Mouse (Mus musculus) forebrain, embryonic 12.5 days (tissue): ENCODE results near the gene Ccr3. TPM values are rescaled to one million over a fixed set of nuclear protein-coding genes. Genes with fewer than 3 reads are reported as not detected.
"Not testable (repeated sequence)": the region's sequence is repeated elsewhere in the genome, so short reads cannot be mapped to it uniquely, and the experiment has no call there.

ENCODE experiments used
- ATAC-seq: fragments of 200-750 bp; cut with Nextera tagmentation; 2 replicates; pipeline ENCODE4 v1.8.0; 2017; ENCODE audit warnings: moderate TSS enrichment; ENCODE audit not compliant: low FRiP score
- H3K27ac ChIP-seq: fragments of 300-500 bp; sonication (generic); 2 replicates; pipeline ENCODE4 v1.5.1; 2016; ENCODE audit warnings: mild to moderate bottlenecking
- H3K27me3 ChIP-seq: fragments of 300-500 bp; sonication (generic); 2 replicates; pipeline ENCODE4 v1.6.1; 2016; ENCODE audit warnings: mild to moderate bottlenecking
- H3K36me3 ChIP-seq: fragments of 300-500 bp; sonication (generic); replicated peaks from 2 replicates; pipeline ENCODE4 v1.6.1; 2016; ENCODE audit warnings: mild to moderate bottlenecking
- H3K4me1 ChIP-seq: fragments of 300-500 bp; sonication (generic); 2 replicates; pipeline ENCODE4 v1.6.1; 2016
- H3K4me2 ChIP-seq: fragments of 300-500 bp; sonication (generic); 2 replicates; pipeline ENCODE4 v1.6.1; 2016; ENCODE audit warnings: mild to moderate bottlenecking, moderate library complexity
- H3K4me3 ChIP-seq: fragments of 300-500 bp; sonication (generic); replicated peaks from 2 replicates; pipeline ENCODE4 v1.5.1; 2016; ENCODE audit warnings: mild to moderate bottlenecking
- H3K9ac ChIP-seq: fragments of 300-500 bp; sonication (generic); 2 replicates; pipeline ENCODE4 v1.6.1; 2016; ENCODE audit warnings: mild to moderate bottlenecking
- H3K9me3 ChIP-seq: fragments of 300-500 bp; sonication (generic); 2 replicates; pipeline ENCODE4 v1.6.1; 2016
- WGBS: fragments of 180-500 bp; shearing (Covaris S2); methylation state at CpG from one replicate; pipeline ENCODE4 v1.1.7; 2016; 5-methylcytosine and 5-hydroxymethylcytosine counted together
- polyA plus RNA-seq: library from polyadenylated mRNA; unstranded; fragments of >200 nt; fragmentation: Nextera tagmentation; extraction: Ambion mirVana; gene quantifications from 2 replicates; pipeline ENCODE4 v1.2.1, GENCODE M21; 2016

The Ccr3 gene
- polyA plus RNA-seq, 1 experiment from 2014 or later, result not detected

GRCm38 (mm10) chr9:124059660-124060352, 38.0 kb downstream of the Ccr3 start:
- WGBS, result 83% methylated on average over 2 of the region's 2 CpGs
- Histone ChIP-seq H3K27me3 (no peaks in the 10 kb centered on the region), H3K4me2 (no peak overlapping the region), H3K36me3 (no peaks in the 10 kb centered on the region), H3K4me1 (no peaks in the 10 kb centered on the region), H3K9me3 (no peaks in the 10 kb centered on the region), H3K9ac (no peak overlapping the region), H3K4me3 (no peak overlapping the region), H3K27ac (no peak overlapping the region)
- no peak for ATAC-seq

GRCm38 (mm10) chr9:124061474-124062432, 40.0 kb downstream of the Ccr3 start:
- not testable (repeated sequence) for H3K27me3 ChIP-seq, H3K4me3 ChIP-seq, H3K4me2 ChIP-seq, H3K9me3 ChIP-seq, ATAC-seq, H3K4me1 ChIP-seq, H3K36me3 ChIP-seq, H3K27ac ChIP-seq, H3K9ac ChIP-seq
- WGBS, result 62% methylated on average over 3 of the region's 3 CpGs

DNA sequence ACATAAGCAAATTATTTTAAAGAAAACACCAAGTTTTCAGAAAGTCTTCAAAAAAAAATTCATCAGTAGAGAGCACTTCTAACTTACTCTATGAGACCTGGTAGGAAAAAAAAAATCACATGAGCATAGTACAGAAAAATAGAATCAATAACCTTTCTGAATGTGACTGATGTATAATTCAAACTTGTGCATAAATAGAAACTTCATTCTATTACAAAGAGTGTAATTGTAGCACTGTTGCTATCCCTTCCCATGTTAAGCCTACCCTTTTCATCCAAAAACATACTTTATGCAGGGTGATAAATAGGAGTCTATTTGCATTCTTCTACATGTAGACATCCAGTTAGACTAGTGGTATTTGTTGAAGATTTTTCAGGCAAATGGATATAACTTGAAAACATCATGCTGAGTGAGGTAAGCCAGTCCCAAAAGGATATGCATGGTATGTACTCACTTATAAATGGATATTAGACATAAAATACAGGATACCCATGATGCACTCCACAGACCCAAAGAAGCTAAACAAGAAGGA, 44.9 kb downstream of the Ccr3 start:
- Histone ChIP-seq H3K27me3 (no peaks in the 10 kb centered on the region), H3K9ac (no peak overlapping the region), H3K27ac (no peak overlapping the region), H3K4me1 (no peaks in the 10 kb centered on the region), H3K4me3 (no peak overlapping the region), H3K9me3 (no peaks in the 10 kb centered on the region), H3K4me2 (no peak overlapping the region), H3K36me3 (no peaks in the 10 kb centered on the region)
- no peak for ATAC-seq

- no peak overlapping the region for H3K4me3 ChIP-seq
- 68% methylated on average over 2 of the region's 2 CpGs for WGBS
- H3K27me3 ChIP-seq, result no peaks in the 10 kb centered on the region
- H3K9me3 ChIP-seq, result no peaks in the 10 kb centered on the region
- H3K9ac ChIP-seq, result no peak overlapping the region
- H3K27ac ChIP-seq, result no peak overlapping the region
- H3K4me1 ChIP-seq, result no peaks in the 10 kb centered on the region
- ATAC-seq, result no peak
- no peaks in the 10 kb centered on the region for H3K36me3 ChIP-seq
- no peak overlapping the region for H3K4me2 ChIP-seq
These were observed 46.6 kb downstream of the Ccr3 start for GRCm38 (mm10) chr9:124068098-124069058.

DNA sequence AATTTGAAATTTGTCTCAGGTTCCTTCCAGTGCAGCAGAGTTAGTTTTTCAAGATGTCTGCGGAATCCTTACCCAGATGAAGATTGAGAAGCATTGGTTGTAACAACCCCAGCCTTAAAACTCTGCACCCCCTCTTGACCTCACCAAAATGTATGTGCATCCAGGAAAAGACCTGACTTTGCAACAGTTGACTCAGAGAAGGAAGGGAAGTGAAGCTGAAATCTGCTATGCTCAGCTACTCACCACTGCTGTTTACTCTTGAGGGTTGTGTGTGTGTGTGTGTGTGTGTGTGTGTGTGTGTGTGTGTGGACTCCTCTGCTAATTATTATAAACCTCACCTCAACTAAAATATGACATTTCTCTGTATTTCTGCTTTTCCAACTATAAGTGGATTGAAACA, 49.7 kb downstream of the Ccr3 start:
- Histone ChIP-seq H3K27me3 (no peaks in the 10 kb centered on the region), H3K4me2 (no peak overlapping the region), H3K9ac (no peak overlapping the region), H3K4me1 (no peaks in the 10 kb centered on the region), H3K27ac (no peak overlapping the region), H3K36me3 (no peaks in the 10 kb centered on the region), H3K9me3 (no peaks in the 10 kb centered on the region), H3K4me3 (no peak overlapping the region)
- no peak for ATAC-seq
- WGBS, result 93% methylated on average over 1 of the region's 1 CpGs

DNA sequence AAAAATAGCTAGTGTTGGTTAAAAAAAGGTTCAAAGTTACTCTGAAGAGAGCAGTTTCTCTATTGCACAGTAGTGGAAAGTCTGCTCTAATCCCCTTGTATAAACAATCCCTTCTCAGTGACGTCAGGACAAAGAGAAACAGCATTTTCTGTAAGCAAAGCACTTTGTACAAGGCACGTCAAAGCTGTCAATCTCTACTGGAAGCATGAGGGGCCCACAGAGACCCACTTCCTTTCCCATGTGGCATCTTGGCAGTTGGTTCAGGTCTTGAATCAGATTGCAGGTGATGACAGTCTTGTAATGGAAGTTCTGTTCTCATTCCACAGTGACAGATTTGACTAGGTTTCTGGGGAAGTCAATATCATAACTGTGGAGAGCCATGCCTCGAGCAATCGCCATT, 58.0 kb downstream of the Ccr3 start:
- Histone ChIP-seq H3K4me1 (no peaks in the 10 kb centered on the region), H3K27me3 (no peaks in the 10 kb centered on the region), H3K9ac (no peak overlapping the region), H3K4me3 (no peak overlapping the region), H3K4me2 (no peak overlapping the region), H3K36me3 (no peaks in the 10 kb centered on the region), H3K27ac (no peak overlapping the region), H3K9me3 (no peaks in the 10 kb centered on the region)
- no peak for ATAC-seq
- WGBS, result 57% methylated on average over 4 of the region's 4 CpGs

DNA sequence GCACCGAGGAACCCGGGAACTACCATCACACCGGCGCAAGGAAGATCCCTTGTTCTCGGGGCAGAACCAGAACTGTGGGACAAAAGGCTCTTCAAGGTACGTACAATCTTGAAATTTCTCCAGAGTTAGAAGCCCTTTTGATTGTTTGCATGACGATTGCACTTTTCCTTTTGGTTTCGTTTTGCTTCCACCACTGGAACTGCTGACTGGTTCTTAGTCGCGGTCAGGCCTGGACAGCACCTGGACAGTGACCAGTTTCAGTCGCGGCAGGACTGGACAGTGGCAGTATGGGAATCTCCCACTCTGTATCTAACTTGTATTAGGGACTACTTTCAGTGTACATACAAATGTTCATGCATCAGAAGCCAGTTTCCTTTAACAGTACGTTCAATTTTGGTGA, 58.7 kb downstream of the Ccr3 start:
- not testable (repeated sequence) for H3K27ac ChIP-seq, H3K4me1 ChIP-seq, H3K9ac ChIP-seq, H3K4me3 ChIP-seq, H3K4me2 ChIP-seq, ATAC-seq, H3K27me3 ChIP-seq, H3K36me3 ChIP-seq, H3K9me3 ChIP-seq
- 96% methylated on average over 13 of the region's 13 CpGs for WGBS

Other genes starting within 250 kb of the Ccr3 start
- 0.13 and 0.21 TPM in 2 replicates for gene Cxcr6, start 215.5 kb upstream of the Ccr3 start, polyA plus RNA-seq
- gene Fyco1, start 170.1 kb upstream of the Ccr3 start, polyA plus RNA-seq, result 9.9 and 10.5 TPM in 2 replicates
- 0.05 TPM in 1 of 2 replicates, not detected in the other for gene Xcr1, start 159.9 kb upstream of the Ccr3 start, polyA plus RNA-seq
- 0.62 and 1.0 TPM in 2 replicates for gene Ccr1, start 53.3 kb upstream of the Ccr3 start, polyA plus RNA-seq
- not detected in 2 replicates for gene Ccr1l1, start 43.6 kb upstream of the Ccr3 start, polyA plus RNA-seq
- gene Ccr2, start 80.0 kb downstream of the Ccr3 start, polyA plus RNA-seq, result 0.21 and 0.32 TPM in 2 replicates
- 0.22 and 0.87 TPM in 2 replicates for gene Ccr5, start 99.6 kb downstream of the Ccr3 start, polyA plus RNA-seq